Mouse (Mus musculus): ENCODE data around the gene Tmem54. TPM values are rescaled to one million over a fixed set of nuclear protein-coding genes. Genes with fewer than 3 reads are reported as not detected.
A peak's percentile ranks its signal among the peaks of the same experiment; 100 is the strongest.

Tmem54 gene
- polyA plus RNA-seq, 1 experiment = 5.5 TPM

DNA sequence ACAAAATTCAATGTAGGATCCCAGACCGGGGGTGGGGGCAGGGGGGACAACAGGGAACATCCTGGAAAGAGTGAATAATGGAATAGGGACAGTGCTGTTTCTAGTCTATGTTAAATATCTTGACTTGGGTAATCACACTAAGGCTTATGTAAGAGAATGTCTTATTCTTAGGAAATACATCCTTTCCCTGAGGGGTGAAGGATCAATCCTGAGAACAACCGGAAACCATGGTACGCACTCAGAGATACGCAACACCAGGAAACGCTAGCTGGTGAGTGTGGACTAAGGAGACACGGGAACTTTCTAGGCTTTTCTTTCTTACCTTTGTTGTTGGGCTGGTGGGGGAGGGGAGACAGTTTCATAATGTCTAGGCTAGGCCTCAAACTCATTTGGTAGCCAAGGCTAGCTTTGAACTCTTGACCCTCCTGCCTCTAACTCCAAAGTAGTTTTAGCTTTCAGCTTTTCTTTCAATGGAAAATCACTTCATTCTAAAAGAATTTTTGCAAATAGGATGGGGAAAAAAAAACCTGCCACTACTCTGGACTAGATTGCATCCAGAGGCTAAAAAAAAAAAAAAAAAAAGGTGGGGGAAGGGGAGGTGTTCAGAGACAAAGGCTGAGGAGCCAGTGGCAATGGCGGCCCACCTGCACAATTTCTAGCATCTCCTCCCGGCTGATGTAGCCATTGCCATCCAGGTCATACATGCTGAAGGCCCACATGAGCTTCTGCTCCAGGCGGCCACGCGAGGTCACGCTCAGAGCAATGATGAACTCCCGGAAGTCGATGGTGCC, 12.6 kb downstream of the Tmem54 start:
- no peak for DNase-seq
- peaks cover 5% of the 10 kb centered on the region; the same call in 1 of the 2 replicates for H3K4me1 ChIP-seq (replicated peaks; ENCODE audit: control insufficient read depth, insufficient read depth, low read length)
- H3K27me3 ChIP-seq (ENCODE audit: control insufficient read depth, insufficient read depth, low read length) = no peaks in the 10 kb centered on the region; the same call in 1 of the 2 replicates
- no peak overlapping the region for H3K27ac ChIP-seq (ENCODE audit: control insufficient read depth, insufficient read depth, low read length)
- no peak for TF ChIP-seq CTCF (IDR thresholded peaks at IDR 0.05; ENCODE audit: borderline replicate concordance, control insufficient read depth, extremely low read depth, insufficient read depth, low read length, poor library complexity)
- no peak for TF ChIP-seq POLR2A (IDR thresholded peaks at IDR 0.05; ENCODE audit: control insufficient read depth, extremely low read depth, insufficient read depth, low read length, poor library complexity)
- WGBS = 90% methylated on average over 14 of the region's 14 CpGs
- no peaks in the 10 kb centered on the region for H3K36me3 ChIP-seq (ENCODE audit: control insufficient read depth, insufficient read depth, low read length)
- H3K4me3 ChIP-seq (ENCODE audit: control insufficient read depth, insufficient read depth, low read length) = no peak overlapping the region

DNA sequence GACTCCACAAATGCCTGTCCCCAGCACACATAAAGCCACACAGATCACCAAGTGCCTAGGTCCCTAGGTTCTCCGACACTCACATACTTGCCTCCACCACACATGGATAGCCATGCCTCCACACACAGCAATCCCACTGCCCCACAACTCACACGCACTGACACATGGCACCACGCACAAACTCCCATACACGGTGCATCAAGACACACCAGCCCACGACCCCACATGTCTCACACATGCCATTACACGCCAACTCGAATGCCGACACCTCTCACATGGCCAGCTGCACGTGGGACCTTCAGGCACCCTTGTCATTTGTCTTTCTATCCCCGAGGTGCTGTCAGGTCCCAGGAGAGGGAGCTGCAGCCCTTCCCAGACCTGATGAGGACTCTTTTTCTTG, 14.4 kb downstream of the Tmem54 start:
- 82% methylated on average over 10 of the region's 10 CpGs for WGBS
- Histone ChIP-seq H3K36me3 (ENCODE audit: control insufficient read depth, insufficient read depth, low read length) (no peaks in the 10 kb centered on the region), H3K27ac (ENCODE audit: control insufficient read depth, insufficient read depth, low read length) (no peak overlapping the region), H3K4me3 (ENCODE audit: control insufficient read depth, insufficient read depth, low read length) (no peak overlapping the region), H3K27me3 (ENCODE audit: control insufficient read depth, insufficient read depth, low read length) (no peaks in the 10 kb centered on the region; the same call in 1 of the 2 replicates), H3K4me1 (replicated peaks; ENCODE audit: control insufficient read depth, insufficient read depth, low read length) (no peaks in the 10 kb centered on the region)
- DNase-seq = no peak
- no peak for TF ChIP-seq POLR2A (IDR thresholded peaks at IDR 0.05; ENCODE audit: control insufficient read depth, extremely low read depth, insufficient read depth, low read length, poor library complexity)
- no peak for TF ChIP-seq CTCF (IDR thresholded peaks at IDR 0.05; ENCODE audit: borderline replicate concordance, control insufficient read depth, extremely low read depth, insufficient read depth, low read length, poor library complexity)

DNA sequence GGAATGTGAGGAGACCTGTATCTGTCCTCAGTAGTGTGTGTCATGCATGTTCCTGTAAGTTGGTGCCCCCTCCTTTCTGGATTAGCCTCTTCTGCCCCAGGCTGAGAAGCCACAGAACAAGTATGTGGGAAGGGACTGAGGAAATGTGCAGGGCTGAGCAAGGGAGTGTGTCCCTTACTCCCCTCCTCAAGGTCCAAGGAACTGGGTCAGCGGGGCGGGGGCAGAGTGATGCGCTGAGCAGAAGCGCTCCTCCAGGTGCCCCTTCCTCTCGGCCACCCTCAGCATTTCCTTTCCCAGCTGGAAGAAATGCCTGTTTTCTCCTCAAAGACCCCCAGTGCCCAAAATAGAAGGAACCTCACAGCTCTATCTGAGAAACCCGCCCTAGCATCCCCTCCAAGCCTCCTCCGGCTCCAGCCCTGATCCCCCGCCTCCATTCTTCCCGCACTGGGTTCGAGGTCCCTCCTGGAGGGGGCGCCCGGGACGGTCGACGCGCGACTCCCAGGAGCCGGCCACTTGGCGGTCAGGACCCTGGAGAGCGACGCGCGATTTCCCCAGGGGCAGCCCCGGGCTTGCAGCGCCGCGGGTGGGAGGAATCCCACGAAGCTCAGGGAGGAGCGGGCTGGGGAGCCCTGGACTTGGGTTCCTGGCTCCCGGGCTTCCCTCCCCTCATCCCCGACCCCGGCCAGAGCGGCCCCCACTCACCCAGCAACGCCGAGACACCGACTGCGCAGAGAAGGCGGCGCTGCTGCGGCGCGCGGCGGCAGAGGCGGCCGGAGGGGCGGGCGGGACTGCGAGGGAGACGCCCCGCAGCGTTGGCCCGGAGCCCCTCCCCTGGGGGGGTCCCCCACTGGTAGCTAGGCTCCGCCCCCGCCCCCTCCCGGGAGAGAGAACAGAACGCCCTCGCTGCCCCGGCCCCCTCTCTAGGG, 15.4 kb downstream of the Tmem54 start:
- Histone ChIP-seq H3K4me1 (replicated peaks; ENCODE audit: control insufficient read depth, insufficient read depth, low read length) (peaks cover 2% of the 10 kb centered on the region; the same call in 1 of the 2 replicates), H3K27ac (ENCODE audit: control insufficient read depth, insufficient read depth, low read length) (no peak overlapping the region), H3K27me3 (ENCODE audit: control insufficient read depth, insufficient read depth, low read length) (no peaks in the 10 kb centered on the region; the same call in 1 of the 2 replicates), H3K36me3 (ENCODE audit: control insufficient read depth, insufficient read depth, low read length) (no peaks in the 10 kb centered on the region), H3K4me3 (ENCODE audit: control insufficient read depth, insufficient read depth, low read length) (no peak overlapping the region)
- DNase-seq = peak; percentile 73
- no peak for TF ChIP-seq POLR2A (IDR thresholded peaks at IDR 0.05; ENCODE audit: control insufficient read depth, extremely low read depth, insufficient read depth, low read length, poor library complexity)
- 0 out of 2 replicates have a peak, but pooled peaks have one; percentile 18 for TF ChIP-seq CTCF (IDR thresholded peaks at IDR 0.05; ENCODE audit: borderline replicate concordance, control insufficient read depth, extremely low read depth, insufficient read depth, low read length, poor library complexity)
- WGBS = 2% methylated on average over 54 of the region's 59 CpGs

DNA sequence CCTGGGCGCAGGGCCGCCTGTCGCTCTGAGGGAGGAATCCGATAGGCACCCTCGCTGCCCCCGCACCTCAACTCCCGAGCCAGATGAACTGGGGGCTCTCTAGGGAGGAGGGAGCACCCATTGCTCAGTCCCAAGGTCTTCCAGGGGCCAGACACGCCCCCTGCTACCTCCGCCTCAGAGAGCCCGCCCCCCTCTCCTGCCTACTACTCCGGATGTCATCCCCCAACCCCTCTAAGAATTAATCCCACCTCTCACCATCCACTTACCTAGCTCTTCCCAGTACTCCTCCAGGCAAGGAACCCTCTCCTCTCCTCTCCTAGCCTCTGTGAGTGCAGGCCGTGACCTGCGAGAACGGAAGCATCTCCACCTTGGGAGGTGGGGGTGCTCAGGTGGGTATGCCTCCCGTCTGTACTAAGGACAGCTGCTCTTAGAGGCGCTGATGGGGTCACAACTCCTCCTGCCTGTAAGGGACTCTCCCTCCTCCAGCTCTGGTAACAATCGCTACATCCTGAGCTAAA, 16.3 kb downstream of the Tmem54 start, which contains the start of gene Hpca:
Hpca (minus strand) TSS at position 468 of the 518 bp plus-strand sequence.
- H3K4me3 ChIP-seq (ENCODE audit: control insufficient read depth, insufficient read depth, low read length) = no peak within 1 kb of the TSS
- no peak within 1 kb of the TSS for H3K27ac ChIP-seq (ENCODE audit: control insufficient read depth, insufficient read depth, low read length)
- H3K27me3 ChIP-seq (ENCODE audit: control insufficient read depth, insufficient read depth, low read length) = no peaks in the 10 kb centered on the region; the same call in 1 of the 2 replicates
- no peak for TF ChIP-seq CTCF (IDR thresholded peaks at IDR 0.05; ENCODE audit: borderline replicate concordance, control insufficient read depth, extremely low read depth, insufficient read depth, low read length, poor library complexity)
- TF ChIP-seq POLR2A (IDR thresholded peaks at IDR 0.05; ENCODE audit: control insufficient read depth, extremely low read depth, insufficient read depth, low read length, poor library complexity) = no peak
- H3K4me1 ChIP-seq (replicated peaks; ENCODE audit: control insufficient read depth, insufficient read depth, low read length) = peaks cover 5% of the 10 kb centered on the region; the same call in 1 of the 2 replicates
- H3K36me3 ChIP-seq (ENCODE audit: control insufficient read depth, insufficient read depth, low read length) = no peaks in the 10 kb centered on the region
- WGBS = 15% methylated on average over 16 of the region's 17 CpGs
- no peak for DNase-seq

DNA sequence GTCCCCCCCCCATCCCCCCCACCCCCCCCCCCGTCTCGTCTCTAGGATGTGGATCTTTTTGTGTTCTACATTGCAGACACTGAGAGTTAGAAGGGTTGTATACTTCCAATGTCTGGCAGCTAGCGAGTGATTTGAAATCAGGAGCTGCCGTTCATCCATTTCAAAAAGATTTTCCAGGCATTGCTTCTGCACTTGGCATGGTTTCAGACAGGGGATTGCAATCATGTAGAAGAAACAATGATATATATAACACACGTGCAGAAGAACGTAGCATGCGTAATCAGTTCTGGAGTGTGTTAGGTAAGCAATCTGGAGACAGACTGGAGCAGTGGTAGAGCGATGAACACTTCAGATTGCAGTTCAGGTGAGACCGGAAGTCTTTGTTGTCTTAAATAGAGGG, 16.8 kb downstream of the Tmem54 start:
- no peak overlapping the region for H3K27ac ChIP-seq (ENCODE audit: control insufficient read depth, insufficient read depth, low read length)
- H3K4me1 ChIP-seq (replicated peaks; ENCODE audit: control insufficient read depth, insufficient read depth, low read length) = peaks cover 5% of the 10 kb centered on the region; the same call in 1 of the 2 replicates
- no peak for DNase-seq
- no peaks in the 10 kb centered on the region; the same call in 1 of the 2 replicates for H3K27me3 ChIP-seq (ENCODE audit: control insufficient read depth, insufficient read depth, low read length)
- TF ChIP-seq POLR2A (IDR thresholded peaks at IDR 0.05; ENCODE audit: control insufficient read depth, extremely low read depth, insufficient read depth, low read length, poor library complexity) = no peak
- no peak for TF ChIP-seq CTCF (IDR thresholded peaks at IDR 0.05; ENCODE audit: borderline replicate concordance, control insufficient read depth, extremely low read depth, insufficient read depth, low read length, poor library complexity)
- H3K36me3 ChIP-seq (ENCODE audit: control insufficient read depth, insufficient read depth, low read length) = no peaks in the 10 kb centered on the region
- H3K4me3 ChIP-seq (ENCODE audit: control insufficient read depth, insufficient read depth, low read length) = no peak overlapping the region
- 43% methylated on average over 9 of the region's 9 CpGs for WGBS

DNA sequence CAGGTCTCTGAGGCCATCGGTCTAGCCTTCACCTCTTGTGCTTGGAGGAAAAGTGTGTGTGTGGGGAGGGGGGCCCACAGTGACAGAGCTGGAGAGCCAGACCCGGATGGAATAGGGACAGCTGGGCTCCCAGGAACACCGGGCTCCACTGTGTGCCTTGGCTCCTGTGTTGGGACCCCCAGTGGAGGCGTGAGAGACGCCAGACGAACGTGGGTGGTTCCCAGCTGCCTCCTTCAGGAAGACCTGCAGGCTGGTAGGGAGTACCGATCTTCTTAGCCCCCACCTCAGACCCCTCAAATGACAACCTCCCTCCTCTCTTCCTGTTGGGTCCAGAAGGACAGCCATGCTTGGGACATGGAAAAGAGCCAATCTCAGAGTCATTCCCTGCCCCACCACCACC, 17.4 kb downstream of the Tmem54 start:
- Histone ChIP-seq H3K4me1 (replicated peaks; ENCODE audit: control insufficient read depth, insufficient read depth, low read length) (peaks cover 5% of the 10 kb centered on the region; the same call in 1 of the 2 replicates), H3K27ac (ENCODE audit: control insufficient read depth, insufficient read depth, low read length) (no peak overlapping the region), H3K27me3 (ENCODE audit: control insufficient read depth, insufficient read depth, low read length) (no peaks in the 10 kb centered on the region; the same call in 1 of the 2 replicates), H3K36me3 (ENCODE audit: control insufficient read depth, insufficient read depth, low read length) (no peaks in the 10 kb centered on the region), H3K4me3 (ENCODE audit: control insufficient read depth, insufficient read depth, low read length) (no peak overlapping the region)
- no peak for DNase-seq
- TF ChIP-seq CTCF (IDR thresholded peaks at IDR 0.05; ENCODE audit: borderline replicate concordance, control insufficient read depth, extremely low read depth, insufficient read depth, low read length, poor library complexity) (no peak), POLR2A (IDR thresholded peaks at IDR 0.05; ENCODE audit: control insufficient read depth, extremely low read depth, insufficient read depth, low read length, poor library complexity) (no peak)
- 40% methylated on average over 8 of the region's 8 CpGs for WGBS

Data from thymus, adult 2 months (tissue).